7 mouse cellular contexts compared by ENCODE assay signal in the genomic region with DNA sequence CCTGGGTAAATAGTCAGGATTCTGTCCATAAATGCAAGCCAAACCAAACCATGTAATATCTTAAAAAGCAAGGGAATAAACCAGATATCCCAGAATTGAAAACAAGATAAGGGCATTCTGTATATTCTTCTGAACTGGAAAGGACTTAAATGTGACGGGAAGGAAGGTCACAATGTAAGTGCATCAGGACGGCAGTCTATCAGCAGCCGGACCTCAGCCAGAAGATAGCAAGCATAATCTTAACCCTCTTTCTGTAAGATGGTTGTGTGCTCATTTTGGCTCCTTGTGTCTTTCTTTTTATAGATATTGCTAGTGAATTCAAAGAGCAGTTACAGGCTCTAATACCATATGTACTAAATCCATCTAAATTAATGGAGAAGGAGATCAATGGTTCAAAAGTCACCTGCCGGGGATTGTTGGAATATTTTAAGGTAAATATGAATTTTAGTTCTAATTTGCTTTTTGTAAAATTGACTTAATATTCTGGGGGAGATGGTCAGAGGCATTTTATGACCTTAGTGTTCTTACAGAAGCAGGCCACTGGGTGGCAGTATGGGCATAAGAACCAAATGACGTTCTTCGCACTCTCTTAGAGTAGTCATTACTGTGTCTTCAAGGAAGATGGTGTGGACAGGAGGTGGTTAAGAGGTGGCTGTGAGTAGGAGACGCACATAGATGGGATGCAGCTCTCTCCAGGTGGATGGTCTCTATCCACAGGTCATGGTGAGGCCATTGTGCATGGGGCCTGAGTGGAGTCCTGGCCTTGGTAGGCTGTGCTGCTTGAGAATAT. TPM values are rescaled to one million over a fixed set of nuclear protein-coding genes. Genes with fewer than 3 reads are reported as not detected.
DNase-seq lines count a peak whose midpoint lies in the region; ATAC-seq lines count a peak whose summit lies in the region.

No protein-coding gene starts in this region.

- H3K4me2 ChIP-seq in forebrain, embryonic 12.5 days = no peak overlapping the region
- H3K4me2 ChIP-seq in hindbrain, embryonic 13.5 days = no peak overlapping the region

- no peaks in the 10 kb centered on the region for H3K4me1 ChIP-seq in forebrain, embryonic 12.5 days
- H3K4me1 ChIP-seq in hindbrain, embryonic 13.5 days (replicated peaks) = peaks cover 4% of the 10 kb centered on the region

- peaks cover 23% of the 10 kb centered on the region for H3K36me3 ChIP-seq in forebrain, embryonic 12.5 days (replicated peaks)
- H3K36me3 ChIP-seq in hindbrain, embryonic 13.5 days = peaks cover 30% of the 10 kb centered on the region

- peak; percentile 61; the same call in 1 of the 2 replicates for ATAC-seq in forebrain, embryonic 12.5 days (ENCODE audit: low FRiP score)
- peak; percentile 79 for ATAC-seq in hindbrain, embryonic 13.5 days (ENCODE audit: low FRiP score)

- no peak overlapping the region for H3K9ac ChIP-seq in forebrain, embryonic 12.5 days
- H3K9ac ChIP-seq in hindbrain, embryonic 13.5 days = no peak overlapping the region

- no peak overlapping the region for H3K4me3 ChIP-seq in forebrain, embryonic 12.5 days (replicated peaks)
- no peak overlapping the region for H3K4me3 ChIP-seq in hindbrain, embryonic 13.5 days

- no peaks in the 10 kb centered on the region for H3K27me3 ChIP-seq in forebrain, embryonic 12.5 days
- no peaks in the 10 kb centered on the region for H3K27me3 ChIP-seq in hindbrain, embryonic 13.5 days

- no peaks in the 10 kb centered on the region for H3K9me3 ChIP-seq in forebrain, embryonic 12.5 days
- no peaks in the 10 kb centered on the region for H3K9me3 ChIP-seq in hindbrain, embryonic 13.5 days

- H3K27ac ChIP-seq in forebrain, embryonic 12.5 days = no peak overlapping the region
- H3K27ac ChIP-seq in hindbrain, embryonic 13.5 days = no peak overlapping the region

- DNase-seq in MEL-GATA-1-ER (ENCODE audit: extremely low read depth, low read depth) = peak; percentile 31
- DNase-seq in brain, embryonic 18.5 days (ENCODE audit: low read depth, low spot score) = peak; percentile 8
- DNase-seq in layer of hippocampus, postnatal 25 days (ENCODE audit: extremely low spot score in 1 of 2, low spot score in 1 of 2) = peak; percentile 69 to 81
- peak; percentile 56 for DNase-seq in lung, postnatal 25 days (ENCODE audit: low spot score)
- DNase-seq in right cerebral cortex, adult 2 months (ENCODE audit: low spot score in 2 of 2) = peak; percentile 77 to 81

- 57% methylated on average over 7 of the region's 7 CpGs for WGBS in forebrain, embryonic 12.5 days
- WGBS in hindbrain, embryonic 13.5 days = 60% methylated on average over 7 of the region's 7 CpGs

RNA-seq across cellular contexts. Expression of a gene that starts 28.4 kb away (rescaled TPM):
- polyA plus RNA-seq in forebrain, embryonic 12.5 days (2016; fragmentation: Nextera tagmentation; extraction: Ambion mirVana) = 4.4 and 5.0 TPM in 2 replicates
- 2.9 and 5.4 TPM in 2 replicates for polyA plus RNA-seq in hindbrain, embryonic 13.5 days (2015; fragmentation: Nextera tagmentation; extraction: Ambion mirVana)
- 10 to 100 TPM; 22.1 to 26.9 TPM for total RNA-seq in layer of hippocampus, postnatal 25 days (2021)

RNA-seq across cellular contexts. Expression of a gene that starts 35.0 kb away (rescaled TPM):
- 8.4 and 9.2 TPM in 2 replicates for polyA plus RNA-seq in forebrain, embryonic 12.5 days (2016; fragmentation: Nextera tagmentation; extraction: Ambion mirVana)
- polyA plus RNA-seq in hindbrain, embryonic 13.5 days (2015; fragmentation: Nextera tagmentation; extraction: Ambion mirVana) = 6.9 and 7.9 TPM in 2 replicates
- 10 to 100 TPM; 20.4 to 22.1 TPM for total RNA-seq in layer of hippocampus, postnatal 25 days (2021)

RNA-seq across cellular contexts. Expression of a gene that starts 45.8 kb away (rescaled TPM):
- 383 and 409 TPM in 2 replicates for polyA plus RNA-seq in forebrain, embryonic 12.5 days (2016; fragmentation: Nextera tagmentation; extraction: Ambion mirVana)
- polyA plus RNA-seq in hindbrain, embryonic 13.5 days (2015; fragmentation: Nextera tagmentation; extraction: Ambion mirVana) = 513 and 532 TPM in 2 replicates
- total RNA-seq in layer of hippocampus, postnatal 25 days (2021) = 100 to 1,000 TPM; 798 to 841 TPM

Comparison
In these comparisons a context has a peak if more than half of its experiments do, and no peak if none do; other contexts are left out.
1. DNase-seq: peak in every context shown above with its lines; median percentile 79 in right cerebral cortex, adult 2 months; 75 in layer of hippocampus, postnatal 25 days; 56 in lung, postnatal 25 days; 31 in MEL-GATA-1-ER; 8 in brain, embryonic 18.5 days.